Mouse (Mus musculus) limb, embryonic 13.5 days (tissue): ENCODE measurements around the gene Ngf. TPM values are rescaled to one million over a fixed set of nuclear protein-coding genes. Genes with fewer than 3 reads are reported as not detected.
A peak's percentile ranks its signal among the peaks of the same experiment; 100 is the strongest.

ENCODE experiments used
- ATAC-seq: fragments of 200-750 bp; cut with Nextera tagmentation; 2 replicates; pipeline ENCODE4 v1.8.0; 2017; ENCODE audit warnings: low read depth, moderate number of reproducible peaks, moderate TSS enrichment; ENCODE audit not compliant: low FRiP score
- H3K27ac ChIP-seq: fragments of 300-500 bp; sonication (generic); 2 replicates; pipeline ENCODE4 v1.5.1; 2015; ENCODE audit warnings: inconsistent platforms, mild to moderate bottlenecking, moderate library complexity
- H3K27me3 ChIP-seq: fragments of 300-500 bp; sonication (generic); 2 replicates; pipeline ENCODE4 v1.6.1; 2015; ENCODE audit warnings: mild to moderate bottlenecking, inconsistent platforms
- H3K36me3 ChIP-seq: fragments of 300-500 bp; sonication (generic); 2 replicates; pipeline ENCODE4 v1.6.1; 2015; ENCODE audit warnings: inconsistent platforms, mild to moderate bottlenecking, moderate library complexity
- H3K4me1 ChIP-seq: fragments of 300-500 bp; sonication (generic); 2 replicates; pipeline ENCODE4 v1.6.1; 2015; ENCODE audit warnings: inconsistent platforms
- H3K4me2 ChIP-seq: fragments of 300-500 bp; sonication (generic); replicated peaks from 2 replicates; pipeline ENCODE4 v1.6.1; 2015; ENCODE audit warnings: inconsistent platforms, mild to moderate bottlenecking, moderate library complexity
- H3K4me3 ChIP-seq: fragments of 300-500 bp; sonication (generic); 2 replicates; pipeline ENCODE4 v1.5.1; 2015; ENCODE audit warnings: moderate library complexity, mild to moderate bottlenecking, inconsistent platforms
- H3K9ac ChIP-seq: fragments of 300-500 bp; sonication (generic); 2 replicates; pipeline ENCODE4 v1.6.1; 2015; ENCODE audit warnings: mild to moderate bottlenecking, inconsistent platforms
- H3K9me3 ChIP-seq: fragments of 300-500 bp; sonication (generic); 2 replicates; pipeline ENCODE4 v1.6.1; 2016; ENCODE audit warnings: inconsistent platforms
- WGBS: fragments of 180-500 bp; shearing (Covaris S2); methylation state at CpG from one replicate; pipeline ENCODE4 v1.1.7; 2015; 5-methylcytosine and 5-hydroxymethylcytosine counted together
- polyA plus RNA-seq: library from polyadenylated mRNA; unstranded; fragments of >200 nt; fragmentation: Nextera tagmentation; extraction: Ambion mirVana; gene quantifications from 2 replicates; pipeline ENCODE4 v1.2.1, GENCODE M21; 2015

Gene Ngf
- polyA plus RNA-seq = 8.7 and 9.2 TPM in 2 replicates

GRCm38 (mm10) chr3:102469713-102470448, at the start of gene Ngf:
TSS of gene Ngf (plus strand) at chr3:102469919.
- H3K36me3 ChIP-seq = no peaks in the 10 kb centered on the region
- peaks cover 38% of the 10 kb centered on the region for H3K4me1 ChIP-seq
- WGBS = 1% methylated on average over 42 of the region's 43 CpGs
- H3K9me3 ChIP-seq = no peaks in the 10 kb centered on the region
- H3K27ac ChIP-seq = no peak within 1 kb of the TSS
- H3K9ac ChIP-seq = peak within 1 kb of the TSS; percentile 73
- peak within 1 kb of the TSS; percentile 59 for H3K4me3 ChIP-seq
- H3K4me2 ChIP-seq = peak within 1 kb of the TSS; percentile 81
- H3K27me3 ChIP-seq = peaks cover 51% of the 10 kb centered on the region
- peak; percentile 81; the same call in 1 of the 2 replicates for ATAC-seq

GRCm38 (mm10) chr3:102445567-102445966, 24.2 kb upstream of the Ngf start:
- H3K4me2 ChIP-seq = no peak overlapping the region
- H3K4me3 ChIP-seq = no peak overlapping the region
- no peaks in the 10 kb centered on the region for H3K4me1 ChIP-seq
- H3K36me3 ChIP-seq = no peaks in the 10 kb centered on the region
- WGBS = 80% methylated on average over 3 of the region's 3 CpGs
- no peaks in the 10 kb centered on the region for H3K9me3 ChIP-seq
- H3K27ac ChIP-seq = no peak overlapping the region
- H3K27me3 ChIP-seq = no peaks in the 10 kb centered on the region
- no peak overlapping the region for H3K9ac ChIP-seq
- no peak for ATAC-seq

- Histone ChIP-seq H3K27ac (no peak overlapping the region), H3K4me3 (no peak overlapping the region), H3K27me3 (no peaks in the 10 kb centered on the region), H3K9ac (no peak overlapping the region), H3K4me1 (no peaks in the 10 kb centered on the region), H3K4me2 (no peak overlapping the region), H3K36me3 (no peaks in the 10 kb centered on the region), H3K9me3 (no peaks in the 10 kb centered on the region)
- 72% methylated on average over 4 of the region's 4 CpGs for WGBS
- no peak for ATAC-seq
Measured at GRCm38 (mm10) chr3:102446691-102447090, 23.0 kb upstream of the Ngf start.

GRCm38 (mm10) chr3:102454566-102454965, 15.2 kb upstream of the Ngf start:
- no peak overlapping the region for H3K4me3 ChIP-seq
- no peaks in the 10 kb centered on the region for H3K36me3 ChIP-seq
- WGBS = 73% methylated on average over 6 of the region's 6 CpGs
- 0 out of 2 replicates have a peak, but pooled peaks cover 9% of the 10 kb centered on the region for H3K4me1 ChIP-seq
- no peaks in the 10 kb centered on the region for H3K9me3 ChIP-seq
- no peak overlapping the region for H3K9ac ChIP-seq
- no peak for ATAC-seq
- H3K27me3 ChIP-seq = no peaks in the 10 kb centered on the region
- no peak overlapping the region for H3K4me2 ChIP-seq
- no peak overlapping the region for H3K27ac ChIP-seq

- Histone ChIP-seq H3K4me3 (no peak overlapping the region), H3K4me2 (peak overlapping the region; percentile 28), H3K27ac (0 out of 2 replicates have a peak overlapping the region, but pooled peaks have one; percentile 6), H3K4me1 (peaks cover 32% of the 10 kb centered on the region), H3K27me3 (peaks cover 5% of the 10 kb centered on the region; the same call in 1 of the 2 replicates), H3K9me3 (no peaks in the 10 kb centered on the region), H3K36me3 (no peaks in the 10 kb centered on the region), H3K9ac (no peak overlapping the region)
- no peak for ATAC-seq
- 38% methylated on average over 5 of the region's 5 CpGs for WGBS
Measured at GRCm38 (mm10) chr3:102460528-102460927, 9.2 kb upstream of the Ngf start.

GRCm38 (mm10) chr3:102460986-102461385, 8.7 kb upstream of the Ngf start:
- H3K27ac ChIP-seq = 0 out of 2 replicates have a peak overlapping the region, but pooled peaks have one; percentile 6
- H3K4me2 ChIP-seq = peak overlapping the region; percentile 28; the same call in 1 of the 2 replicates
- no peaks in the 10 kb centered on the region for H3K9me3 ChIP-seq
- no peak overlapping the region for H3K4me3 ChIP-seq
- H3K4me1 ChIP-seq = peaks cover 32% of the 10 kb centered on the region
- WGBS = 14% methylated on average over 6 of the region's 6 CpGs
- peaks cover 5% of the 10 kb centered on the region; the same call in 1 of the 2 replicates for H3K27me3 ChIP-seq
- no peaks in the 10 kb centered on the region for H3K36me3 ChIP-seq
- ATAC-seq = peak; percentile 76; the same call in 1 of the 2 replicates
- H3K9ac ChIP-seq = no peak overlapping the region

GRCm38 (mm10) chr3:102462703-102463336, 6.9 kb upstream of the Ngf start:
- H3K4me1 ChIP-seq = peaks cover 23% of the 10 kb centered on the region
- no peak overlapping the region for H3K27ac ChIP-seq
- H3K4me2 ChIP-seq = no peak overlapping the region
- H3K9me3 ChIP-seq = no peaks in the 10 kb centered on the region
- H3K27me3 ChIP-seq = peaks cover 10% of the 10 kb centered on the region
- 57% methylated on average over 9 of the region's 9 CpGs for WGBS
- ATAC-seq = no peak
- H3K4me3 ChIP-seq = no peak overlapping the region
- H3K9ac ChIP-seq = no peak overlapping the region
- no peaks in the 10 kb centered on the region for H3K36me3 ChIP-seq

- Histone ChIP-seq H3K4me2 (no peak overlapping the region), H3K9me3 (no peaks in the 10 kb centered on the region), H3K4me3 (no peak overlapping the region), H3K9ac (no peak overlapping the region), H3K27ac (no peak overlapping the region), H3K4me1 (peaks cover 23% of the 10 kb centered on the region), H3K27me3 (peaks cover 13% of the 10 kb centered on the region), H3K36me3 (no peaks in the 10 kb centered on the region)
- ATAC-seq = no peak
- WGBS = 89% methylated on average over 2 of the region's 2 CpGs
Measured at GRCm38 (mm10) chr3:102463339-102463738, 6.4 kb upstream of the Ngf start.

GRCm38 (mm10) chr3:102466587-102466986, 3.1 kb upstream of the Ngf start:
- no peak for ATAC-seq
- H3K4me1 ChIP-seq = peaks cover 27% of the 10 kb centered on the region
- H3K36me3 ChIP-seq = no peaks in the 10 kb centered on the region
- H3K4me2 ChIP-seq = no peak overlapping the region
- peaks cover 45% of the 10 kb centered on the region for H3K27me3 ChIP-seq
- H3K9ac ChIP-seq = no peak overlapping the region
- H3K4me3 ChIP-seq = no peak overlapping the region
- WGBS = 22% methylated on average over 3 of the region's 3 CpGs
- no peaks in the 10 kb centered on the region for H3K9me3 ChIP-seq
- no peak overlapping the region for H3K27ac ChIP-seq

GRCm38 (mm10) chr3:102467121-102467520, 2.6 kb upstream of the Ngf start:
- no peak overlapping the region for H3K27ac ChIP-seq
- no peak overlapping the region for H3K9ac ChIP-seq
- no peak for ATAC-seq
- no peak overlapping the region for H3K4me2 ChIP-seq
- H3K36me3 ChIP-seq = no peaks in the 10 kb centered on the region
- H3K27me3 ChIP-seq = peaks cover 50% of the 10 kb centered on the region
- 81% methylated on average over 8 of the region's 8 CpGs for WGBS
- peaks cover 27% of the 10 kb centered on the region for H3K4me1 ChIP-seq
- H3K4me3 ChIP-seq = no peak overlapping the region
- H3K9me3 ChIP-seq = no peaks in the 10 kb centered on the region

GRCm38 (mm10) chr3:102471251-102471650, 1.5 kb downstream of the Ngf start:
- peak overlapping the region; percentile 59 for H3K4me3 ChIP-seq
- peak overlapping the region; percentile 43; the same call in 1 of the 2 replicates for H3K9ac ChIP-seq
- H3K9me3 ChIP-seq = no peaks in the 10 kb centered on the region
- WGBS = 58% methylated on average over 5 of the region's 5 CpGs
- ATAC-seq = no peak
- no peaks in the 10 kb centered on the region for H3K36me3 ChIP-seq
- peak overlapping the region; percentile 81 for H3K4me2 ChIP-seq
- peaks cover 38% of the 10 kb centered on the region for H3K4me1 ChIP-seq
- H3K27ac ChIP-seq = no peak overlapping the region
- H3K27me3 ChIP-seq = peaks cover 51% of the 10 kb centered on the region

- H3K4me3 ChIP-seq = peak overlapping the region; percentile 59; the same call in 1 of the 2 replicates
- H3K9me3 ChIP-seq = no peaks in the 10 kb centered on the region
- peaks cover 51% of the 10 kb centered on the region for H3K27me3 ChIP-seq
- no peak for ATAC-seq
- H3K4me1 ChIP-seq = peaks cover 38% of the 10 kb centered on the region
- peak overlapping the region; percentile 35; the same call in 1 of the 2 replicates for H3K9ac ChIP-seq
- H3K36me3 ChIP-seq = no peaks in the 10 kb centered on the region
- 46% methylated on average over 5 of the region's 5 CpGs for WGBS
- peak overlapping the region; percentile 81 for H3K4me2 ChIP-seq
- H3K27ac ChIP-seq = no peak overlapping the region
Measured at GRCm38 (mm10) chr3:102471799-102472198, 2.1 kb downstream of the Ngf start.
